Mouse (Mus musculus): ENCODE measurements at regions not wholly inside any gene's neighbourhood (a gene's known extent, or its start where the extent isn't known, plus 50 kb on each side); places are given as distances from the start of the nearest gene placed in this dataset.

DNA sequence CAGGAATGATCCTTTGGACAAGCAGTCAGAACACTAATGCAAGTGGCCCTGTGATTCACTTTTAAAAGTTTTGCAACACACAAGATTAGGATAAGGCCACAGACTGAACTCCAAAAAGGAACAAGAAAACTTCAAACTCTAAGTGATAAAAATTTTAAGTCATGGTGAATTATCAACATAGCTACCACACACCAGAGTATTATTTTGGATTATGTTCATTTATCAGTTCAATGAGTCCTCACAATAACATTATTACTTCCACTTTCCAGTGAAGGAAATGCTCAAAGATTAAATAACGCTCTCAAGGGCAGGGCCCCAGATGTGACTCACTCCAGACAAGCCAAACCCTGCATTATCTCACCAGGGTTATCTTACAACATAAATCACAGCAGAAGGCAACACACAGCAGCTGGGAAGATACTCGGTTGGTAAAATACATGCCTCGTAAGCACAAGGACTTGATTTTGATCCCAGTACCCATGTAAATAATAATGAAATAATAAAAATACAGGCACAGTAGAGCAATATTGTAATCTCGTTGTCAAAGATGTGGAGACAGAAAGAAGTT is 158.8 kb upstream of the Gorab start:
- no peak for TF ChIP-seq EP300 (optimal IDR thresholded peaks at IDR 0.05)
- TF ChIP-seq CTCF (IDR thresholded peaks at IDR 0.05; ENCODE audit: low read depth), result no peak
- Histone ChIP-seq H3K9me3 (ENCODE audit: control insufficient read depth, low read length) (no peaks in the 10 kb centered on the region), H3K27me3 (ENCODE audit: control insufficient read depth, insufficient read depth, low read length) (no peaks in the 10 kb centered on the region), H3K4me3 (ENCODE audit: low read depth, low read length) (no peak overlapping the region), H3K27ac (replicated peaks) (no peak overlapping the region), H3K4me2 (replicated peaks; ENCODE audit: low read depth) (no peak overlapping the region), H3K9ac (ENCODE audit: low read length) (no peak overlapping the region), H3K36me3 (ENCODE audit: control insufficient read depth, insufficient read depth, low read length) (no peaks in the 10 kb centered on the region), H3K4me1 (replicated peaks; ENCODE audit: control insufficient read depth, insufficient read depth) (no peaks in the 10 kb centered on the region)
- WGBS, result 30% methylated on average over 4 of the region's 4 CpGs
- DNase-seq (ENCODE audit: low spot score) (no peak), ATAC-seq (ENCODE audit: low FRiP score, low TSS enrichment) (peak; percentile 61)

DNA sequence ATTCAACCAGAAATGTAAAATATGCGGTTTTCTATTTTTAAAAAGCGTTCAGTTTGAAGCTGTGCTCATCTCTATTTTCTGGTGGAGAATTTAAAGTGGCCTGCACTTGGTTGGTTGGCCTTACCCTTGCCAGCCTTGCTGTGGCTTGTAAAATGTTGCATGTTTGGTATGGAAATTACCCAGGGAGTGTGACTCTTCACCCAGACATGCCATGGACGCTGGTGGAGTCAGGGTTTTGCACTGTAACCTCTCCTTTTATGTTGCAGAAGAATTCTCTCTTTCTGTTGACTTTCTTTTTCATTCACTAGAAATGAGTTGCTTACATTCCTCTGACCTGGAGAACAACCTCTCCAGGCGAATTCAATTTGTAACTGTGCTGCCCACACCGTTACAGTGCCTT is 157.5 kb upstream of the Gorab start:
- ATAC-seq (ENCODE audit: low FRiP score, low TSS enrichment), result no peak
- Histone ChIP-seq H3K4me1 (replicated peaks; ENCODE audit: control insufficient read depth, insufficient read depth) (no peaks in the 10 kb centered on the region), H3K4me3 (ENCODE audit: low read depth, low read length) (no peak overlapping the region), H3K4me2 (replicated peaks; ENCODE audit: low read depth) (no peak overlapping the region), H3K27ac (replicated peaks) (no peak overlapping the region), H3K9ac (ENCODE audit: low read length) (no peak overlapping the region), H3K9me3 (ENCODE audit: control insufficient read depth, low read length) (no peaks in the 10 kb centered on the region), H3K36me3 (ENCODE audit: control insufficient read depth, insufficient read depth, low read length) (no peaks in the 10 kb centered on the region), H3K27me3 (ENCODE audit: control insufficient read depth, insufficient read depth, low read length) (no peaks in the 10 kb centered on the region)
- TF ChIP-seq EP300 (optimal IDR thresholded peaks at IDR 0.05) (no peak), CTCF (IDR thresholded peaks at IDR 0.05; ENCODE audit: low read depth) (no peak)
- WGBS, result 47% methylated on average over 5 of the region's 5 CpGs
- DNase-seq (ENCODE audit: low spot score), result no peak

DNA sequence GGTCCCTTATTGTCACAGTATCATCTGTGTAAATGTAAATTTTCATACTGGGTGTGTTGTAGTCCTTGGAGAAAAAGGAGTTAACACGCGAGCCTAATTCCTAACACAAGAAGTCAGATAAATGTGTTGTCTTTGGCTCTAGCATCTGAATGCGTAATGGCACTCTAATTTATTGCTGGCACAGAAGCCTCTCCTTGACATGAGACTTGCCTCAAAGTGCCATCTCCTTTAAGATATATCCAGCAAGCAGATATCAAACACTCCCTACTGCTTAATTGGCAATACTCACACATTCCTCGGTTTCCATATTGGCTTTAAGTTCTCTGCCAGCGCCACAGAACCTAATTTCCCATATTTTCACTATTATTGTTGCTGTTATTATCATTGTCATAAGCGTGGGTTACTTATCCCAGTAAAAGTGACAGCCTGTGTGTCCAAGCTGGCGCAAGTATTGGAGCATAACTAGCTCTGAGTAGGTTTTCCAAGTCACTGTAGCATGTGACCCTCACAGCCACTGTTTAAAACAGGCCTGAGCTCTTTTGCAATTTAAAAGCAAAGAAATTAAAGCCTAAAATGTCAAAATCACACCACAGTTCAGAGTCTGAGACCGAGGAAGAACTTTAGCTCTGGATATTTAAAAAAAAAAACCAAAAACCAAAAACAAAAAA is 156.9 kb upstream of the Gorab start:
- H3K9me3 ChIP-seq (ENCODE audit: control insufficient read depth, low read length), result no peaks in the 10 kb centered on the region
- H3K9ac ChIP-seq (ENCODE audit: low read length), result no peak overlapping the region
- TF ChIP-seq CTCF (IDR thresholded peaks at IDR 0.05; ENCODE audit: low read depth), result no peak
- no peak for TF ChIP-seq EP300 (optimal IDR thresholded peaks at IDR 0.05)
- DNase-seq (ENCODE audit: low spot score), result no peak
- no peak overlapping the region for H3K27ac ChIP-seq (replicated peaks)
- WGBS, result 85% methylated on average over 8 of the region's 8 CpGs
- no peak overlapping the region for H3K4me3 ChIP-seq (ENCODE audit: low read depth, low read length)
- H3K4me1 ChIP-seq (replicated peaks; ENCODE audit: control insufficient read depth, insufficient read depth), result no peaks in the 10 kb centered on the region
- H3K36me3 ChIP-seq (ENCODE audit: control insufficient read depth, insufficient read depth, low read length), result no peaks in the 10 kb centered on the region
- no peak overlapping the region for H3K4me2 ChIP-seq (replicated peaks; ENCODE audit: low read depth)
- no peak for ATAC-seq (ENCODE audit: low FRiP score, low TSS enrichment)
- no peaks in the 10 kb centered on the region for H3K27me3 ChIP-seq (ENCODE audit: control insufficient read depth, insufficient read depth, low read length)

DNA sequence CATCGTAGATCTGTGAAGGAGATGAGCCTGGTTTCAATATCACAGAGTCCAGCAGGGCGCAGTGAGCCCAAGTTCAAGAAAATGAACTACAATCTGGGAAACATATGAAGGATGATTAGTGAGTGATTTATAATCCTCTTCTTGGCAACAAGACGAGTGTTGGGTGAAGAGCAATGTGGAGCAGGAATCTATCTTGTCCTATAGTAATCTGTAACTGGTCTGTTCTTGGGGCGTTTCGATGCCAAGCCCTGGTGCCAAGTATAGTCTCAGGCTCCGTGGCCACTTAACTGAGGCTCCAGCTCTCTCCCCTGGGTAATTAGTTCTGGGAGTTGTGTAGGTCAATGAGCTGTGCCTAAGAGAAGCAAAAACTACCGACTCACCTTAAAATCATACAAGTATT is 154.4 kb upstream of the Gorab start:
- TF ChIP-seq EP300 (optimal IDR thresholded peaks at IDR 0.05) (no peak), CTCF (IDR thresholded peaks at IDR 0.05; ENCODE audit: low read depth) (no peak)
- H3K4me3 ChIP-seq (ENCODE audit: low read depth, low read length), result no peak overlapping the region
- 77% methylated on average over 7 of the region's 7 CpGs for WGBS
- no peak for ATAC-seq (ENCODE audit: low FRiP score, low TSS enrichment)
- no peak overlapping the region for H3K9ac ChIP-seq (ENCODE audit: low read length)
- H3K9me3 ChIP-seq (ENCODE audit: control insufficient read depth, low read length), result no peaks in the 10 kb centered on the region
- no peaks in the 10 kb centered on the region for H3K36me3 ChIP-seq (ENCODE audit: control insufficient read depth, insufficient read depth, low read length)
- H3K27ac ChIP-seq (replicated peaks), result no peak overlapping the region
- no peak for DNase-seq (ENCODE audit: low spot score)
- no peak overlapping the region for H3K4me2 ChIP-seq (replicated peaks; ENCODE audit: low read depth)
- no peaks in the 10 kb centered on the region for H3K27me3 ChIP-seq (ENCODE audit: control insufficient read depth, insufficient read depth, low read length)
- H3K4me1 ChIP-seq (replicated peaks; ENCODE audit: control insufficient read depth, insufficient read depth), result no peaks in the 10 kb centered on the region

DNA sequence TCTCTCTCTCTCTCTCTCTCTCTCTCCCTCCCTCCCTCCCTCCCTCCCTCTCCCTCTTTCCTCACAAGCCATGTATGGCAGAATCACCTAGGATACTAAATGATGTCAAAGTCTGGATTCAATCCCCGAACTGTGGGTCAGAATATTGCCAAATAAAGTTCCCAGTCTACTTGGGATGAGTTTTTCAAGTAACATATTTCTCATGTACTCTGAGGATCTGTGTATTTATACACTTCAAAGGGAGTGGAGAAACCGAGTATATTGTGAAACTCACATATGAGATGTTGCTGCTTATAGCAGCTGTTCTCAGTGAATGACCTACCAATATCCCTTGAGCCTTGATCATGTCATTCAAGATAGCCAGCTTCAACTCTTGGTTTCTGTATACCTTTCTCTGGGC is 151.7 kb upstream of the Gorab start:
- Histone ChIP-seq H3K9ac (ENCODE audit: low read length) (no peak overlapping the region), H3K4me1 (replicated peaks; ENCODE audit: control insufficient read depth, insufficient read depth) (no peaks in the 10 kb centered on the region), H3K9me3 (ENCODE audit: control insufficient read depth, low read length) (no peaks in the 10 kb centered on the region), H3K27ac (replicated peaks) (no peak overlapping the region), H3K27me3 (ENCODE audit: control insufficient read depth, insufficient read depth, low read length) (no peaks in the 10 kb centered on the region), H3K4me3 (ENCODE audit: low read depth, low read length) (no peak overlapping the region), H3K36me3 (ENCODE audit: control insufficient read depth, insufficient read depth, low read length) (no peaks in the 10 kb centered on the region), H3K4me2 (replicated peaks; ENCODE audit: low read depth) (no peak overlapping the region)
- ATAC-seq (ENCODE audit: low FRiP score, low TSS enrichment), result no peak; the same call in 1 of the 2 replicates
- no peak for DNase-seq (ENCODE audit: low spot score)
- TF ChIP-seq EP300 (optimal IDR thresholded peaks at IDR 0.05) (no peak), CTCF (IDR thresholded peaks at IDR 0.05; ENCODE audit: low read depth) (no peak)
- WGBS, result 60% methylated on average over 2 of the region's 2 CpGs

DNA sequence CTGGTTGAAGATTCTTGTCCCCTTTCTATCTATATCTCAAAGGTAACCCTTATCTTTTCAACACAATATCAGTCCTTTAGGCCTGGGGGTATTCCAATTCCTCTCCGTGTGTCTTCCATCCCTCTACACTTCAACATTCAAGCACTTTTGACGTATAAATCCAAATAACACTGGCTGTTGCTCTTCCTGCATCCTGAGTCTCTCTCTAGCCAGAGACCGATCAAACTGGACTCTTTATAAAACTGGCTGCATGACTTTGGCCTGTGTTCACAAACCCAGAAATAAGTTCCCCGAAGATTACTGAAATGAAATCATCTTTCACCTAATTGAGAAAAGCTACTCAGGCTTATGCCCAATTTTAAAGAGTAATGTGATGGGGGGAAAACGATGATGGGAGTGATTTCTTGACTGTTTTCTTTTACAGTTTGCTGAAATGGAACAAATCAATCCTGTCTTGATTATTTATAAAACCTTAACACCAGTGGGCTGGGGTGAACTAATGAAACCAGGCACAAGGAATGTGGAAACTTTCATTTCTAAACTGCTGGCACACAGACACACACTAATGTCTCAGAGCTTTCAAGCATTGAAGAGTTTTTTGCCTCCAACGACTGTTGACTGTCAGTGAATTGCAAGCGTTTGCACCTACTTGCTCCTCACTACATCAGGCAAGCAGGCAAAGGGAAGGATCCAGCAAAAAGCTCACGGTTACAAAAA is 135.5 kb upstream of the Gorab start:
- no peaks in the 10 kb centered on the region for H3K4me1 ChIP-seq (replicated peaks; ENCODE audit: control insufficient read depth, insufficient read depth)
- H3K4me2 ChIP-seq (replicated peaks; ENCODE audit: low read depth), result no peak overlapping the region
- WGBS, result 61% methylated on average over 8 of the region's 8 CpGs
- no peaks in the 10 kb centered on the region for H3K9me3 ChIP-seq (ENCODE audit: control insufficient read depth, low read length)
- ATAC-seq (ENCODE audit: low FRiP score, low TSS enrichment), result no peak
- H3K9ac ChIP-seq (ENCODE audit: low read length), result no peak overlapping the region
- no peak for DNase-seq (ENCODE audit: low spot score)
- TF ChIP-seq EP300 (optimal IDR thresholded peaks at IDR 0.05), result no peak
- TF ChIP-seq CTCF (IDR thresholded peaks at IDR 0.05; ENCODE audit: low read depth), result no peak
- no peak overlapping the region for H3K27ac ChIP-seq (replicated peaks)
- H3K27me3 ChIP-seq (ENCODE audit: control insufficient read depth, insufficient read depth, low read length), result no peaks in the 10 kb centered on the region
- H3K4me3 ChIP-seq (ENCODE audit: low read depth, low read length), result no peak overlapping the region
- H3K36me3 ChIP-seq (ENCODE audit: control insufficient read depth, insufficient read depth, low read length), result no peaks in the 10 kb centered on the region

Data from stomach, postnatal 0 days (tissue).